Mouse (Mus musculus) A20 (cell line): ENCODE measurements around the gene LTO1.
"Not testable (repeated sequence)": the region's sequence is repeated elsewhere in the genome, so short reads cannot be mapped to it uniquely, and the experiment has no call there.

Source experiments
- DNase-seq: peaks from one replicate; pipeline ENCODE4 v3.0.0-alpha.2; 2011; ENCODE audit warnings: low read depth, low spot score

Gene LTO1

DNA sequence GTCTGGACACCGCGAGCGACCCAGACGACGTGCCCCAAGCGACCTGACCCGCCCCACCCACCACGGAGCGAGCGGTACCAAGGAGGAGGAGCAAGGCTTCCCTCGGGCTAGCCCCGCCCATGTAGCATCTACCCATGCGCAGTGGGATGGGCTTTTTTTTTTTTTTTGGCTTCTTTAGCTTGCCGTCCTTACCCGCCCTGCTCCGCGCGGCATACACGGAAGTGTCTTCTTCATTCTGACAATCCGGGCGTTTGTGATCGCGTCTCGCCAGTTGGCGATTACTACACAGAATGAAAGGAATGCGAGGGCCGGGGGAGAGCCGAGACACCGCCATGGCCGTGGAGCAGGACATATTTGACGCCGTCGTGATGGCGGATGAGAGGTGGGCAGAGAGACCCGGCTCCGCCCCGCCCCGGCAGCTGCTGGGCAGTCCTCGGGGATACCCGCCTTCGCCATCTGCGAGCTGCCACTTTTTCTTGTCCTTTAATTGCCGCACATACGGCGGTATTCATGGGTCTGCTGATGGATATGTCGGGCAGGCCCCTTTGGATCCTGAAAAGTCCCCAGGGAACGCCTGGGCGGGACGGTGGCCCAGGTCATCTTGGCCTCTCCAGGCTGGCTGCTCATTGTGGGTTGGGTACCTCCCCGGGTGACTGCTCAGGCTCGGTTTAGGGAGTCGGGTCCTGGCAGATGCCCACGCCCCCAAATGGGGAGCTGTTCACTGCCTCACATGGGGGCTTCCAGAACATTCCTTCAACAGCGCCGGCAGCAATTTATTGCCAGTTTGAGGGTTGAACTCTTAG is at the start of gene LTO1:
TSS of gene LTO1 (plus strand) at position 153 of the 803 bp plus-strand sequence.
- DNase-seq: peak; percentile 97

DNA sequence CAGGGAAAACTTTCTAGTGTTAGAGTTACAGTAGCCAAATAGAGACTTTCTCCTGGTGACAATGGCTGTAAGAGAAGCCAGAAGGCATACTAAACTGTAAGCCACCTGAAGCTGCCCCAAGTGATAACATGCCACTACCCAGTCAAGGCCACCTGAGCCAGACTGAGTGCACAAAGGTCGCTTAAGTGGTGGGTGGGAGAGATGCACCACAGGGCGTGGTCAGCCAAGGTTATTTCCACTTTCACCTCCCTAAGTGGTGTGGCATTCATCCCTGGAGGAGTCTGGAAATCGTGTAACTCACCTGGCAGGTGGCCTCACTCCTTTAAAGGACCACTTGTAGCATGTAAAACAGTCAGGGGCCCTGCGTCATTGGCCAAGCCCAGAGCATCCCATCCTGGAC is 47.7 kb upstream of the LTO1 start:
- DNase-seq: no peak

DNA sequence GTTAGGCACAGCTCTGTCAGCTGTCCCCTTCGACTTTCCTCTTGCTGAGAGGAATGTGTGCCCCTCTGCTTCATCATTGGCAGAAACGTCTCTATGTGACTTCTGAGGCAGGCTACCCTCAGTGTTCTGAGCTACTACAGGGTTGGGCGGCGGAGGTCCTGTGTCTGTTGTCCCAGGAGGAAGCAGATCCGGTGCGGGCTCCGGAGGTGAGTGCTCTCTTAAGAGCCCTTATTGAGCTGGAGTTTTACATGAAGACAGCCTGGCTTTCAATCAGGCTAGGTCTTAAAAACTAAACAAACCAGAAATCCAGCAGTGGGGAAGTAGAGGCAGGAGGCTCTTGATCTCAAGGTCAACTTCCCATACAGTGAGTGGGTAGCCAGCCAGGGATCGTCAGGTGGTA is 47.3 kb upstream of the LTO1 start:
- no peak for DNase-seq

DNA sequence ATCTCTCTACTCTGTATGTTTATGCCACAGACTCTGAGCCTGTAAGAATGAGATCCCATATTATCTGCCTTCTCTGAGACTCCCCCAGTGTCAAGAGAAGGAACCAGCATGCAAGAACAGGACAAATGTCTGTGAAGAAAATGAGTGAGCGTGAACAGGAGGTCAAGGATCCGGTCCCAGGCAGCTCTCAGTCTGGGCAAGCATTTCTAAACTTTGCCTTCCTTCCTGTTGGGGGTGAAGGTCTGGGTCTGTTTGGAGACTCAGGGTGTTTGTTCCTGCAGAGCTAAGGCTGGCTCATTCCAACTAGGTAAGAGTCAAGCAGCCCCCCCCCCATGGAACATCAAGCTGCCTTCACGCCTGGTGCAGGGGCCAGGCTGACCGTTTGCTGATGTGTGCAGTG is 42.5 kb upstream of the LTO1 start:
- no peak for DNase-seq

- DNase-seq: no peak
Measured at GRCm38 (mm10) chr7:144873160-144873559, 41.7 kb upstream of the LTO1 start.

- no peak for DNase-seq
Measured at GRCm38 (mm10) chr7:144874226-144874625, 40.7 kb upstream of the LTO1 start.

DNA sequence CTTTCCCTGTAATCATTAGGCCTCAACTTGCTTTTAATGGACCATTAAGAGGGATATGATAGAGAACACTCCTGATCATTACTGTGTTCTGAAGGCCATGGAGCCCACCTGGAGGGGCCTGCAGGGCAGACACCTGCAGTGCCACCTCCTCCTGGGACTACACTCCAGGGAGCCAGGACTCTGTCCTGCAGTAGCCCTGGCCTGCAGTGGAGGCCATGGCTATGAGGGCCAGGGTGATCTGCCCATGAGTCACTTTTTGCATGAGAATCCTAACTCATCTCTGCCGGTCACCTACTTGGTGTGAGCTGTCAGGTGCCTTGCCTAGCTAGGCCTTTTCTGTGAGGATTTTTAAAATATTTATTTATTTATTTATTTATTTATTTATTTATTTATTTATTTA is 36.5 kb upstream of the LTO1 start:
- no peak for DNase-seq

GRCm38 (mm10) chr7:144883106-144883505 is 31.8 kb upstream of the LTO1 start:
- no peak for DNase-seq

- peak; percentile 32 for DNase-seq
Measured at GRCm38 (mm10) chr7:144887672-144888071, 27.2 kb upstream of the LTO1 start.

GRCm38 (mm10) chr7:144888564-144889299 is 26.2 kb upstream of the LTO1 start:
- no peak for DNase-seq

DNA sequence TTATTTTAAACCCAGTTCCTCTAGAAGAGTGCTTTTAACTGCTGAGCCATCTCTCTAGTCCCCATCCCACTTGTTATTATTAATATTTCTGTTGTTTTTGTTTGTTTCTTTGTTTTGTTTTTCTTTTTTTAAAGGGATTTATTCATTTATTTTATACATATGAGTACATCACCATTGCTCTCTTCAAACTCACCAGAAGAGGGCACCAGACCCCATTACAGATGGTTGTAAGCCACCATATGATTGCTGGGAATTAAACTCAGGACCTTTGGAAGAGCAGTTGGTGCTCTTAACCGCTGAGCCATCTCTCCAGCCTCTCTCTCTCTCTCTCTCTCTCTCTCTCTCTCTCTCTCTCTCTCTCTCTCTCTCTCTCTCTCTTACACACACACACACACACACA is 24.2 kb upstream of the LTO1 start:
- not testable (repeated sequence) for DNase-seq

DNA sequence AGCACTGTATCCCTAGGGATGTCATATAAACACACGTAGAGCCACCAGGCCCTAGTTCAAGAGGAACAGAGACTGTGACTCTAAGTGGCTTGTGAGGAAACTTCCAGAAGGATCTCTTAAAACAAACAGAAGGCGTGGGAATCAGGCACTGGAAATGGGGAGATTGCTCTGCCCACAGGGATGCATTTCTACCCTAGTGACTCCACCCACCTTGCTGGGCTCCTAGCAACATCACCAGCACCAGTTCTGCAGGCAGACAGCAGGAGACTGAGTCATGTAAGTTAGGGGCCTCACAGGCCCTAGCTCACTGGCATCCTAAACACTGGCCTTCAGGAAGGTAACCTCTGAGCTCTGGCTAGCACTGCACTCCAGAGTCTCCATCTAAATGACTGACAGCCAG is 23.0 kb upstream of the LTO1 start:
- DNase-seq: no peak

DNA sequence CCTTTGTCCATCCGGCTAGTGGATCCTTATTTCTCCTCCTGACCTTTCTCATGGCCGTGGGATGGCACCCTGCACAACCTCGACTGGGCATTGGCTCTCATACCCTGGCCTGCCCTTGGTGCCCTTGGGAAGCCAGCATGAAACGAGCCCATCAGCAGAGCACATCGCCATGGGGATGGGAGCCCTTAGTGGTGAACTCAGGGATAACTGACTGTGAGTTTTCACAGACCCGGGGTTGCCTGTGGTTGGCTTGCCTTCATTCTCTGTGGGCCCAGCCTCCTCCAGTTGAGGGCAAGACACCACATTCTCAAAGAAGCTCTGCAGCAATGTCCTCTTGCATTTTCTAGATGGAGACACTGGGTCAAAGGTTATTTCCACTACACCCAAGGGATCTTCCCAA is 22.6 kb upstream of the LTO1 start:
- no peak for DNase-seq

DNA sequence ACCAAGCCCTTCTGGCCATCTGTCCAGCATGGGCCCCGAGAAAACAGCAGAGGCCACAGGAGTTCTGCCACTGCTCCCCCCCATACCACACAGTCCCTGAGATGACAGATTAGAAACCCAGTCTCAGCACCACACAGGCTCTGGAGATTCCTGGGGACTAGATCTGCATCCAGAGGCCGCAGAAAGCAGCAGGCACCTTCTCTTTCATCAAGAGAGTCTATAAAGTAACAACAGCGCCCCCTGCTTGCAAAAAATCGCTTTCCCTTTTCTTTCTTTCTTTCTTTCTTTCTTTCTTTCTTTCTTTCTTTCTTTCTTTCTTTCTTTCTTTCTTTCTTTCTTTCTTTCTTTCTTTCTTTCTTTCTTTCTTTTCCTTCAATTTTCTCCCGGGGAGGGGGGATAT is 20.7 kb upstream of the LTO1 start:
- peak; percentile 22 for DNase-seq

GRCm38 (mm10) chr7:144894706-144895105 is 20.2 kb upstream of the LTO1 start:
- no peak for DNase-seq

- DNase-seq: peak; percentile 25
Measured at GRCm38 (mm10) chr7:144895305-144896111, 19.4 kb upstream of the LTO1 start.

- no peak for DNase-seq
Measured at GRCm38 (mm10) chr7:144896294-144897218, 18.3 kb upstream of the LTO1 start, which contains the start of gene Fgf15. Gene Fgf15 (plus strand): TSS chr7:144896531.

DNA sequence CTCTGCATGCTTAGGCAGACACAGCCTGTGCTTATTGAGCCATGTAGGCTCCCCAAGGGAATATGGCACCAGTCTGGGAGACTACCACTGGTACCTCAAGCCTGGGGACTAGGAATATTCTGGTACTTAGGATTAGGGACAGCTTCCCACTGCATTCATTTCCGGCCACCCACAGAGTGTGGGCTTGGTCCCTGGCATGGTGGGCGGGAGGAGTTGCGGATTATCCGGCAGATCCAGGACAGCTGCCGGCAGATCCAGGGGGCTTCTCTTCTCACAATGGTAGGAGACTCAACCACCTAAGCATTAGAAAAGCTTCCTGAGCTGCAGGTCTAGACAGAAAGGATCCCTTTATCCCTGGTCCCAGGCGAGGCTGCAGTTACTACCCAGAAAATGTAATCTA is 16.4 kb upstream of the LTO1 start:
- no peak for DNase-seq

GRCm38 (mm10) chr7:144905514-144905913 is 9.4 kb upstream of the LTO1 start:
- DNase-seq: not testable (repeated sequence)

GRCm38 (mm10) chr7:144906708-144907397 is 8.0 kb upstream of the LTO1 start:
- peak; percentile 65 for DNase-seq
